In the genomic region with DNA sequence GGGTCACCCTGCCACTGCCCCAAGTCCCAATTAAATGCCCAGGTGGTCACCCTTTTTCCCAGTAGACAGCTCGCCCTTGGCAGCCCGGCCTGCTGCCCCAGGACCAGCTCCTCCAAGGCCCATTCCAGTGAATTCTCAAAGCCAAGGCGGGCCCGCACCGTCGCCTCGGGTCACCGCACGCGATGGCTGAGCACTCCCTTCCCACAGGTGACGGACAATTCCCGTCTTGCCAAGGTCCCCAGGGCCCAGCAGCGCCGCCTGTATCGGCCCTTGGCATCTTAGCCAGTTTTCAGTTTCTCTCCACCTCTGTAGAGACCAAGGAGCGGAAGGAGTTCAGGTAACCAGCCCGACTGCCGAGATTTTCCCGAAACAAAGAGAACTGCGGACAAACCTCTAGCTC, we compare ENCODE assay signal across 8 mouse cellular contexts. TPM values are rescaled to one million over a fixed set of nuclear protein-coding genes. Genes with fewer than 3 reads are reported as not detected.
A peak's percentile ranks its signal among the peaks of the same experiment; 100 is the strongest.
DNase-seq lines count a peak whose midpoint lies in the region; ATAC-seq lines count a peak whose summit lies in the region.

No protein-coding gene starts in this region.

- H3K4me3 ChIP-seq in neural tube, embryonic 11.5 days (ENCODE audit: low read depth, low read length), result peak overlapping the region; percentile 25
- H3K4me3 ChIP-seq in intestine, embryonic 16.5 days (ENCODE audit: low read length), result peak overlapping the region; percentile 55
- H3K4me3 ChIP-seq in liver, embryonic 16.5 days (ENCODE audit: low read depth, low read length), result peak overlapping the region; percentile 50
- H3K4me3 ChIP-seq in stomach, embryonic 14.5 days (ENCODE audit: low read depth, low read length), result peak overlapping the region; percentile 43

- H3K4me1 ChIP-seq in neural tube, embryonic 11.5 days (ENCODE audit: control insufficient read depth, insufficient read depth, low read length), result no peaks in the 10 kb centered on the region
- peaks cover 20% of the 10 kb centered on the region for H3K4me1 ChIP-seq in intestine, embryonic 16.5 days (ENCODE audit: control insufficient read depth, insufficient read depth, low read length)
- peaks cover 4% of the 10 kb centered on the region for H3K4me1 ChIP-seq in liver, embryonic 16.5 days (ENCODE audit: control insufficient read depth, low read depth, low read length)
- H3K4me1 ChIP-seq in stomach, embryonic 14.5 days (ENCODE audit: control insufficient read depth, insufficient read depth, low read length), result 0 out of 2 replicates have a peak, but pooled peaks cover 6% of the 10 kb centered on the region

- H3K36me3 ChIP-seq in neural tube, embryonic 11.5 days (ENCODE audit: control insufficient read depth, insufficient read depth, low read length), result no peaks in the 10 kb centered on the region
- H3K36me3 ChIP-seq in intestine, embryonic 16.5 days (ENCODE audit: control insufficient read depth, insufficient read depth, low read length), result no peaks in the 10 kb centered on the region
- H3K36me3 ChIP-seq in liver, embryonic 16.5 days (ENCODE audit: control insufficient read depth, insufficient read depth), result no peaks in the 10 kb centered on the region
- H3K36me3 ChIP-seq in stomach, embryonic 14.5 days (ENCODE audit: control insufficient read depth, insufficient read depth, low read length), result no peaks in the 10 kb centered on the region

- ATAC-seq in neural tube, embryonic 11.5 days (ENCODE audit: insufficient read depth, low FRiP score, low TSS enrichment), result no peak
- no peak for ATAC-seq in intestine, embryonic 16.5 days
- ATAC-seq in liver, embryonic 16.5 days (ENCODE audit: low read depth), result no peak
- no peak for ATAC-seq in stomach, embryonic 14.5 days (ENCODE audit: insufficient number of reproducible peaks, insufficient read depth, low FRiP score, low read depth)

- peak overlapping the region; percentile 48 for H3K4me2 ChIP-seq in neural tube, embryonic 11.5 days (ENCODE audit: low read depth)
- H3K4me2 ChIP-seq in intestine, embryonic 16.5 days (ENCODE audit: low read depth, low read length), result peak overlapping the region; percentile 80
- peak overlapping the region; percentile 55 for H3K4me2 ChIP-seq in liver, embryonic 16.5 days (ENCODE audit: low read depth, low read length)
- peak overlapping the region; percentile 59 for H3K4me2 ChIP-seq in stomach, embryonic 14.5 days (replicated peaks; ENCODE audit: low read depth, low read length)

- WGBS in neural tube, embryonic 11.5 days, result 6% methylated on average over 20 of the region's 20 CpGs
- 7% methylated on average over 20 of the region's 20 CpGs for WGBS in intestine, embryonic 16.5 days
- 5% methylated on average over 20 of the region's 20 CpGs for WGBS in liver, embryonic 16.5 days (ENCODE audit: insufficient replicate concordance)
- WGBS in stomach, embryonic 14.5 days, result 6% methylated on average over 20 of the region's 20 CpGs

- no peak for DNase-seq in neural tube, embryonic 11.5 days (ENCODE audit: low spot score)
- DNase-seq in neural tube, embryonic 10.5 days (ENCODE audit: extremely low spot score, low spot score), result no peak
- DNase-seq in thymus, postnatal 10 days (ENCODE audit: low spot score in 2 of 2), result no peak
- no peak for DNase-seq in MN1 (ENCODE audit: low spot score)
- DNase-seq in right cerebral cortex, adult 18-20 months, result no peak

- H3K9ac ChIP-seq in neural tube, embryonic 11.5 days (ENCODE audit: low read length), result no peak overlapping the region
- H3K9ac ChIP-seq in intestine, embryonic 16.5 days (ENCODE audit: low read depth, low read length), result peak overlapping the region; percentile 68
- H3K9ac ChIP-seq in liver, embryonic 16.5 days (ENCODE audit: low read depth, low read length), result peak overlapping the region; percentile 37; the same call in 1 of the 2 replicates
- peak overlapping the region; percentile 43 for H3K9ac ChIP-seq in stomach, embryonic 14.5 days (replicated peaks; ENCODE audit: low read depth, low read length)

- no peak overlapping the region for H3K27ac ChIP-seq in neural tube, embryonic 11.5 days (ENCODE audit: low read depth, low read length)
- no peak overlapping the region for H3K27ac ChIP-seq in intestine, embryonic 16.5 days (ENCODE audit: low read length)
- H3K27ac ChIP-seq in liver, embryonic 16.5 days (ENCODE audit: low read length), result no peak overlapping the region
- peak overlapping the region; percentile 16; the same call in 1 of the 2 replicates for H3K27ac ChIP-seq in stomach, embryonic 14.5 days (ENCODE audit: low read length)

- peaks cover 27% of the 10 kb centered on the region for H3K27me3 ChIP-seq in neural tube, embryonic 11.5 days (ENCODE audit: control insufficient read depth, insufficient read depth, low read length)
- peaks cover 23% of the 10 kb centered on the region for H3K27me3 ChIP-seq in intestine, embryonic 16.5 days (replicated peaks; ENCODE audit: control insufficient read depth, insufficient read depth, low read length)
- H3K27me3 ChIP-seq in liver, embryonic 16.5 days (ENCODE audit: control insufficient read depth, insufficient read depth, low read depth, low read length), result peaks cover 25% of the 10 kb centered on the region
- H3K27me3 ChIP-seq in stomach, embryonic 14.5 days (ENCODE audit: control insufficient read depth, insufficient read depth, low read length), result peaks cover 11% of the 10 kb centered on the region; the same call in 1 of the 2 replicates

- H3K9me3 ChIP-seq in neural tube, embryonic 11.5 days (ENCODE audit: control insufficient read depth, low read length), result no peaks in the 10 kb centered on the region
- no peaks in the 10 kb centered on the region for H3K9me3 ChIP-seq in intestine, embryonic 16.5 days (ENCODE audit: control insufficient read depth, low read length)
- no peaks in the 10 kb centered on the region for H3K9me3 ChIP-seq in liver, embryonic 16.5 days (replicated peaks; ENCODE audit: control insufficient read depth, low read length)
- no peaks in the 10 kb centered on the region for H3K9me3 ChIP-seq in stomach, embryonic 14.5 days (ENCODE audit: control insufficient read depth, low read depth, low read length)

RNA-seq across cellular contexts. Expression of a gene that starts 0.7 kb away (rescaled TPM):
- polyA plus RNA-seq in neural tube, embryonic 11.5 days (2014; fragmentation: Nextera tagmentation; extraction: Ambion mirVana), result 0.23 and 0.37 TPM in 2 replicates
- 26.3 and 33.1 TPM in 2 replicates for polyA plus RNA-seq in intestine, embryonic 16.5 days (2015; fragmentation: Nextera tagmentation; extraction: Ambion mirVana)
- 4.2 and 4.5 TPM in 2 replicates for polyA plus RNA-seq in liver, embryonic 16.5 days (2015; fragmentation: Nextera tagmentation; extraction: Ambion mirVana)
- 33.4 and 34.3 TPM in 2 replicates for polyA plus RNA-seq in stomach, embryonic 14.5 days (2014; fragmentation: Nextera tagmentation; extraction: Ambion mirVana)
